15 mouse cellular contexts compared by ENCODE assay signal in genomic region chr4:127289039-127289548, GRCm38 (mm10). TPM values are rescaled to one million over a fixed set of nuclear protein-coding genes. Genes with fewer than 3 reads are reported as not detected.
DNase-seq lines count a peak whose midpoint lies in the region; ATAC-seq and TF ChIP-seq lines count a peak whose summit lies in the region.
"Had no signal": no experiment of that assay in that cellular context is flagged by ENCODE, and none has a peak within 500 bp of the region (broad histone marks: within the 10 kb centered on the region; RNA-seq: fewer than 3 reads in every experiment).

No protein-coding gene starts in this region.

- H3K4me2 ChIP-seq in lung, postnatal 0 days (replicated peaks; ENCODE audit: low read depth, low read length): no peak overlapping the region

- intact Hi-C loops in gastrocnemius, adult 2 months (cut with DNase I): no loop called here

- no peaks in the 10 kb centered on the region for H3K9me3 ChIP-seq in lung, postnatal 0 days (ENCODE audit: low read length)

- DNase-seq in gastrocnemius, adult 2 months: no peak
- DNase-seq in gastrocnemius, adult 18-20 months (ENCODE audit: low spot score): no peak
- DNase-seq in lung, postnatal 25 days (ENCODE audit: low spot score): peak; percentile 24
- no peak for DNase-seq in lung, postnatal 0 days (ENCODE audit: low spot score)
- DNase-seq in heart, postnatal 4 days: peak; percentile 57
- DNase-seq in urinary bladder, postnatal 25 days (ENCODE audit: low spot score): no peak
- DNase-seq in thymus, postnatal 0 days (ENCODE audit: low spot score): no peak
- DNase-seq in urinary bladder, adult 18-20 months (ENCODE audit: low spot score in 2 of 2): no peak
- DNase-seq: cerebellum, adult 11 months; layer of hippocampus, postnatal 36 days; liver; right cerebral cortex, postnatal 25 days had no signal

- no peaks in the 10 kb centered on the region for H3K4me1 ChIP-seq in lung, postnatal 0 days (ENCODE audit: insufficient read depth, low read depth, low read length)

- TF ChIP-seq EP300 in lung, postnatal 0 days (IDR thresholded peaks at IDR 0.05): no peak

- 41% methylated on average over 6 of the region's 6 CpGs for WGBS in lung, postnatal 0 days

- H3K27me3 ChIP-seq in lung, postnatal 0 days (replicated peaks; ENCODE audit: insufficient read depth, low read length): no peaks in the 10 kb centered on the region

- H3K27ac ChIP-seq in gastrocnemius, adult 2 months: peak overlapping the region; percentile 53; the same call in 1 of the 2 replicates
- H3K27ac ChIP-seq in lung, postnatal 0 days (ENCODE audit: low read length): no peak overlapping the region

- no peak overlapping the region for H3K4me3 ChIP-seq in gastrocnemius, adult 2 months
- no peak overlapping the region for H3K4me3 ChIP-seq in lung, postnatal 0 days (ENCODE audit: low read depth, low read length)

- no peak overlapping the region for H3K9ac ChIP-seq in lung, postnatal 0 days (replicated peaks; ENCODE audit: low read depth)

- TF ChIP-seq CTCF in gastrocnemius, adult 2 months (IDR thresholded peaks at IDR 0.05): no peak
- TF ChIP-seq CTCF in lung, postnatal 0 days (IDR thresholded peaks at IDR 0.05): no peak

- H3K36me3 ChIP-seq in lung, postnatal 0 days (ENCODE audit: insufficient read depth, low read length): no peaks in the 10 kb centered on the region

- ATAC-seq in lung, postnatal 0 days: no peak
- ATAC-seq: inflammation-experienced regulatory T-cells, adult 6 months had no signal

RNA-seq across cellular contexts. Expression of gene Gja4, which starts 24.7 kb away (rescaled TPM):
- total RNA-seq in gastrocnemius, adult 2 months (2021): 1 to 10 TPM; 3.4 to 5.2 TPM
- 1 to 10 TPM; 2.3 to 2.5 TPM for total RNA-seq in gastrocnemius, adult 18-20 months (2021)
- polyA plus RNA-seq in lung, postnatal 0 days (2015; fragmentation: Nextera tagmentation; extraction: Ambion mirVana): 56.9 and 58.3 TPM in 2 replicates
- total RNA-seq in heart, postnatal 4 days (2021): 10 to 100 TPM; 25.3 to 27.4 TPM
- polyA plus RNA-seq in thymus, postnatal 0 days (2015; fragmentation: Nextera tagmentation; extraction: Ambion mirVana): 4.9 and 6.1 TPM in 2 replicates
- total RNA-seq: megakaryocyte-erythroid progenitor cell, adult 5-6 weeks had no signal

RNA-seq across cellular contexts. Expression of gene Gjb3, which starts 41.5 kb away (rescaled TPM):
- not detected for total RNA-seq in gastrocnemius, adult 2 months (2021)
- not detected for total RNA-seq in gastrocnemius, adult 18-20 months (2021)
- 2.9 and 3.3 TPM in 2 replicates for polyA plus RNA-seq in lung, postnatal 0 days (2015; fragmentation: Nextera tagmentation; extraction: Ambion mirVana)
- total RNA-seq in heart, postnatal 4 days (2021): under 1 TPM in 1 of 2 experiments, not detected in 1; 0.43 TPM
- 0.42 and 0.44 TPM in 2 replicates for polyA plus RNA-seq in thymus, postnatal 0 days (2015; fragmentation: Nextera tagmentation; extraction: Ambion mirVana)
- total RNA-seq: adrenal gland, postnatal 36 days; megakaryocyte-erythroid progenitor cell, adult 5-6 weeks had no signal

RNA-seq across cellular contexts. Expression of gene Smim12, which starts 45.5 kb away (rescaled TPM):
- 10 to 100 TPM; 31.9 to 36.5 TPM for total RNA-seq in gastrocnemius, adult 2 months (2021)
- 10 to 100 TPM; 36.3 to 36.9 TPM for total RNA-seq in gastrocnemius, adult 18-20 months (2021)
- 60.4 and 66.1 TPM in 2 replicates for polyA plus RNA-seq in lung, postnatal 0 days (2015; fragmentation: Nextera tagmentation; extraction: Ambion mirVana)
- total RNA-seq in heart, postnatal 4 days (2021): 10 to 100 TPM; 37.0 to 42.3 TPM
- 57.9 and 59.4 TPM in 2 replicates for polyA plus RNA-seq in thymus, postnatal 0 days (2015; fragmentation: Nextera tagmentation; extraction: Ambion mirVana)

Comparison
In these comparisons a context has a peak if more than half of its experiments do, and no peak if none do; other contexts are left out.
1. DNase-seq: peak in lung, postnatal 25 days (single experiment) and heart, postnatal 4 days (single experiment); none in gastrocnemius, adult 2 months (single experiment), gastrocnemius, adult 18-20 months (single experiment), lung, postnatal 0 days (single experiment), urinary bladder, postnatal 25 days (single experiment), thymus, postnatal 0 days (single experiment) and urinary bladder, adult 18-20 months (0 of 2).
2. RNA of gene Gja4, which starts 24.7 kb away (total RNA-seq): 25.3 to 27.4 TPM in heart, postnatal 4 days; 3.4 to 5.2 TPM in gastrocnemius, adult 2 months and 2.3 to 2.5 TPM in gastrocnemius, adult 18-20 months; every median in the first group is over 4 times any median in the second.